Mouse (Mus musculus) adrenal gland, postnatal 36 days (tissue): ENCODE data around the gene Casp2. TPM values are rescaled to one million over a fixed set of nuclear protein-coding genes. Genes with fewer than 3 reads are reported as not detected.

Source experiments
- total RNA-seq, 2 experiments: library from RNA; stranded (reverse); gene quantifications; 2 replicates each; pipeline ENCODE4 v1.2.3; 2021

Casp2 gene
- total RNA-seq, 2 experiments from 2014 or later, result 17.8 to 20.6 TPM

Other genes with a start within 250 kb of the Casp2 start
- gene Sva, start 226.6 kb upstream of the Casp2 start, total RNA-seq, result not detected
- gene Tas2r139, start 124.0 kb upstream of the Casp2 start, total RNA-seq, result not detected
- gene Tas2r144, start 49.7 kb upstream of the Casp2 start, total RNA-seq, result not detected
- gene Gstk1, start 19.1 kb upstream of the Casp2 start, total RNA-seq, result 100 to 1,000 TPM in 1 of 2 experiments, 10 to 100 TPM in 1; 71.9 to 345 TPM
- 1 to 10 TPM in 1 of 2 experiments, not detected in 1; 2.4 TPM for gene Tmem139, start 3.0 kb upstream of the Casp2 start, total RNA-seq
- under 1 TPM in 1 of 2 experiments, not detected in 1; 0.20 TPM for gene Clcn1, start 21.7 kb downstream of the Casp2 start, total RNA-seq
- under 1 TPM; 0.23 to 0.60 TPM for gene Fam131b, start 59.7 kb downstream of the Casp2 start, total RNA-seq
- 100 to 1,000 TPM; 107 to 144 TPM for gene Zyx, start 84.6 kb downstream of the Casp2 start, total RNA-seq
- gene Epha1, start 108.3 kb downstream of the Casp2 start, total RNA-seq, result under 1 TPM; 0.46 to 0.49 TPM
- gene Tas2r143, start 135.3 kb downstream of the Casp2 start, total RNA-seq, result 1 to 10 TPM; 2.3 to 5.9 TPM
- 1 to 10 TPM; 1.3 to 6.4 TPM for gene Tas2r135, start 140.4 kb downstream of the Casp2 start, total RNA-seq
- 1 to 10 TPM in 1 of 2 experiments, not detected in 1; 3.7 TPM for gene Tas2r126, start 169.6 kb downstream of the Casp2 start, total RNA-seq
- gene Olfr458, start 200.2 kb downstream of the Casp2 start, total RNA-seq, result not detected
- gene Olfr457, start 211.3 kb downstream of the Casp2 start, total RNA-seq, result not detected
- not detected for gene Olfr456, start 222.2 kb downstream of the Casp2 start, total RNA-seq